Mouse (Mus musculus): ENCODE measurements around the gene Tma7. TPM values are rescaled to one million over a fixed set of nuclear protein-coding genes. Genes with fewer than 3 reads are reported as not detected.

Tma7 gene
- 162 and 298 TPM in 2 replicates for polyA plus RNA-seq (2012; ENCODE audit: low replicate concordance)

DNA sequence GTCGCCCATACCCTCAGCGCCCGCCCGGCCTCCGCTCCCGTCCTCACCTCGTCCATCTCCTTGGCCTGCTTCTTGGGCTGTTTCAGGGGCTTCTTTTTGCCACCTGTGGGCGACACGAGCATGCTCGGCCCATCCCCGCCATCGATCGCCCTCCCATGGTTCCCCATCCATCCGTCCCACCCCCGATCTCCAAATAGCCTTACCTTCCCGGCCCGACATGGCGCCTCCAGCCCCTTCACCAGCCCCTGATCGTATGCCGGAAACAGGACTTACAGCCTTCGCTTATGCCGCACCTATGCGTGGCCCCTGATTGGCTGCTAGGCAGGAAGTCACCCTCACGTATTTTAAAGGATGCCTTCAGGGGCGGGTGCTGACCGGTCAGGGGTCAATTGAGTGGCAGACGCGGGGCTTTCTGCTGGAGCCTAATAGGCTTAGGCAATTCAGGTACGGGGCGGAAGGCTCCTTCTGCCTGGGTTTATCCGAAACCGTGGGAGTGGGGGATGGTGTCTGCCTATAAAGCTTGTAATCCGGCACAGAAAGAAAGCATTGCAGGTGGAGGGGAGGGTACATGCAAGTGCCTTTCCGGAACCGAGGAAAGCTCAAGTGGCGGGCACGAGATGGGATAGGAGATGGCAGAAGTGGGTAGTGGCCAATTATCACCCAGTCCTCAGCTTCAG is at the start of gene Tma7, which contains the start of gene Ccdc51:
TSS of gene Tma7 (minus strand) at position 464 of the 677 bp plus-strand sequence.
TSS of gene Ccdc51 (plus strand) at position 370 of the 677 bp plus-strand sequence.

GRCm38 (mm10) chr9:109095137-109095982 is 13.0 kb upstream of the Tma7 start, which contains the start of gene Plxnb1:
TSS of gene Plxnb1 (plus strand) at chr9:109095389.

GRCm38 (mm10) chr9:109073661-109074573 is 8.5 kb downstream of the Tma7 start, which contains the start of gene Atrip:
TSS of gene Atrip (minus strand) at chr9:109074124.

DNA sequence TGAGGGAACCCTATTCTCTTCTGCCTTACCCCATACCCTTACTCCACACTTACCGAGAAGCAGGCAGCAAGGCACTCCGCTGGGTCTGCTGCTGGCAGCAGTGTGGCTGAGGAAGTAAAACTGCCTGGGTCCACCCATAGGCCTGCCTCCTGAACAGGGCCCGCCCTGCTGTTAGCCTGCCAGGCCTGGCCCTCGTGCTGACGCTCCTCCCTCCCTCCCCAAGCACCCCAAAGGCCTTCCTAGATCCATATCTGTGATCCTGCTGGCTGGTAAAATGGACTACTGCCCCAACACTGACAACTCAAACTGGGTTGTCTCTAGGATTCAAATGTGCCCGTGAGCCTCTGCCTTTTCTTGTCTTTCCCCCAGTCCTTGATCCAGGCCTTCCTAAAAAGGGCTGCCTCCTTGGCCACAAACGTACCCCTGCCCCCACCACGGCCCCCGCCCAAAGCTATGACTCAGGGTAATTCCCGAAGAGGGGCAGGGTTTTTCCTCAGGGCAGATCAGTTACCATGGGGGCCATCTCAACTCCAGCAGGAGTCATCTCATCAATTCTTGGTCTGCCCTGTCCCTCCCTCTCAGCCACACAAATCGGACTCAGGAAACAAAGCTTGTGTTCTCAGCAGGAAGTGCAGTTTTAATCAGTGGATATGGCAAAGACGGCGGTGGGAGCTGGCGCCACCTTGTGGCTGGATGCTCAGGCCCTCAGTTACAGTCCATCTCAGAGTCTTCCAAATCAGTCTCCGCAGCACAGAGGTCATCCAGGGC is 23.1 kb downstream of the Tma7 start, which contains the start of gene Trex1:
TSS of gene Trex1 (minus strand) at position 599 of the 768 bp plus-strand sequence.

GRCm38 (mm10) chr9:109038086-109038895 is 44.1 kb downstream of the Tma7 start, which contains the start of gene Shisa5:
TSS of gene Shisa5 (plus strand) at chr9:109038565.

Other genes with a start within 250 kb of the Tma7 start
- gene Slc26a6, start 229.3 kb downstream of the Tma7 start, polyA plus RNA-seq (2012; ENCODE audit: low replicate concordance): 8.3 and 17.4 TPM in 2 replicates
- 0.17 TPM in 1 of 2 replicates, not detected in the other for gene Tmem89, start 168.0 kb downstream of the Tma7 start, polyA plus RNA-seq (2012; ENCODE audit: low replicate concordance)
- 196 and 270 TPM in 2 replicates for gene Uqcrc1, start 146.0 kb downstream of the Tma7 start, polyA plus RNA-seq (2012; ENCODE audit: low replicate concordance)
- gene Col7a1, start 129.0 kb downstream of the Tma7 start, polyA plus RNA-seq (2012; ENCODE audit: low replicate concordance): 1.7 and 2.2 TPM in 2 replicates
- gene Ucn2, start 96.6 kb downstream of the Tma7 start, polyA plus RNA-seq (2012; ENCODE audit: low replicate concordance): not detected in 2 replicates
- gene Pfkfb4, start 90.8 kb downstream of the Tma7 start, polyA plus RNA-seq (2012; ENCODE audit: low replicate concordance): 7.4 and 9.8 TPM in 2 replicates
- gene Shisa5, start 44.0 kb downstream of the Tma7 start, polyA plus RNA-seq (2012; ENCODE audit: low replicate concordance): 8,045 and 8,374 TPM in 2 replicates
- gene Trex1, start 22.9 kb downstream of the Tma7 start, polyA plus RNA-seq (2012; ENCODE audit: low replicate concordance): 33.0 and 72.5 TPM in 2 replicates
- gene Atrip, start 8.5 kb downstream of the Tma7 start, polyA plus RNA-seq (2012; ENCODE audit: low replicate concordance): 5.7 and 7.8 TPM in 2 replicates
- 3.9 and 5.3 TPM in 2 replicates for gene Ccdc51, start 94 bp downstream of the Tma7 start, polyA plus RNA-seq (2012; ENCODE audit: low replicate concordance)
- 0.72 and 1.0 TPM in 2 replicates for gene Plxnb1, start 12.8 kb upstream of the Tma7 start, polyA plus RNA-seq (2012; ENCODE audit: low replicate concordance)
- gene Fbxw21, start 79.5 kb upstream of the Tma7 start, polyA plus RNA-seq (2012; ENCODE audit: low replicate concordance): not detected in 2 replicates
- gene Fbxw13, start 113.4 kb upstream of the Tma7 start, polyA plus RNA-seq (2012; ENCODE audit: low replicate concordance): 0.08 and 0.41 TPM in 2 replicates
- not detected in 2 replicates for gene Fbxw20, start 152.2 kb upstream of the Tma7 start, polyA plus RNA-seq (2012; ENCODE audit: low replicate concordance)
- not detected in 2 replicates for gene Fbxw14, start 205.1 kb upstream of the Tma7 start, polyA plus RNA-seq (2012; ENCODE audit: low replicate concordance)